Mouse (Mus musculus): Measurements from ENCODE around the gene Mlip.

GRCm38 (mm10) chr9:77386751-77387150 is 34.0 kb upstream of the Mlip start:
- TF ChIP-seq POLR2A (IDR thresholded peaks at IDR 0.05; ENCODE audit: borderline replicate concordance, low read depth, low read length) (no peak), CTCF (IDR thresholded peaks at IDR 0.05; ENCODE audit: low read depth, low read length) (no peak)
